Mouse (Mus musculus) liver, embryonic 12.5 days (tissue): Measurements from ENCODE around the gene Spata1. TPM values are rescaled to one million over a fixed set of nuclear protein-coding genes. Genes with fewer than 3 reads are reported as not detected.

ENCODE experiments used
- ATAC-seq: fragments of 200-750 bp; cut with Nextera tagmentation; 2 replicates; pipeline ENCODE4 v1.8.0; 2017; ENCODE audit warnings: moderate number of reproducible peaks, mild to moderate bottlenecking, moderate library complexity
- H3K27ac ChIP-seq: fragments of 300-500 bp; sonication (generic); 2 replicates; pipeline ENCODE4 v1.5.1; 2016; ENCODE audit warnings: mild to moderate bottlenecking
- H3K27me3 ChIP-seq: fragments of 300-500 bp; sonication (generic); replicated peaks from 2 replicates; pipeline ENCODE4 v1.6.1; 2016; ENCODE audit warnings: mild to moderate bottlenecking, moderate library complexity
- H3K36me3 ChIP-seq: fragments of 300-500 bp; sonication (generic); 2 replicates; pipeline ENCODE4 v1.6.1; 2016; ENCODE audit warnings: mild to moderate bottlenecking, moderate library complexity
- H3K4me1 ChIP-seq: fragments of 300-500 bp; sonication (generic); 2 replicates; pipeline ENCODE4 v1.6.1; 2016
- H3K4me2 ChIP-seq: fragments of 300-500 bp; sonication (generic); 2 replicates; pipeline ENCODE4 v1.6.1; 2016; ENCODE audit warnings: mild to moderate bottlenecking, moderate library complexity
- H3K4me3 ChIP-seq: fragments of 300-500 bp; sonication (generic); 2 replicates; pipeline ENCODE4 v1.5.1; 2016; ENCODE audit warnings: mild to moderate bottlenecking, moderate library complexity
- H3K9ac ChIP-seq: fragments of 300-500 bp; sonication (generic); 2 replicates; pipeline ENCODE4 v1.6.1; 2016; ENCODE audit warnings: mild to moderate bottlenecking, moderate library complexity
- H3K9me3 ChIP-seq: fragments of 300-500 bp; sonication (generic); replicated peaks from 2 replicates; pipeline ENCODE4 v1.6.1; 2016; ENCODE audit warnings: mild to moderate bottlenecking, moderate library complexity
- WGBS: fragments of 180-500 bp; shearing (Covaris S2); methylation state at CpG from one replicate; pipeline ENCODE4 v1.1.7; 2016; ENCODE audit not compliant: insufficient replicate concordance; 5-methylcytosine and 5-hydroxymethylcytosine counted together
- polyA plus RNA-seq: library from polyadenylated mRNA; unstranded; fragments of >200 nt; fragmentation: Nextera tagmentation; extraction: Ambion mirVana; gene quantifications from 2 replicates; pipeline ENCODE4 v1.2.1, GENCODE M21; 2016

Spata1 gene
- polyA plus RNA-seq, 1 experiment from 2014 or later, result 1.3 TPM

GRCm38 (mm10) chr3:146500003-146500809 is 653 bp upstream of the Spata1 start:
- Histone ChIP-seq H3K4me2 (peak overlapping the region; percentile 81), H3K4me3 (peak overlapping the region; percentile 92), H3K9ac (peak overlapping the region; percentile 95), H3K36me3 (peaks cover 34% of the 10 kb centered on the region), H3K27me3 (no peaks in the 10 kb centered on the region), H3K27ac (peak overlapping the region; percentile 96), H3K9me3 (no peaks in the 10 kb centered on the region), H3K4me1 (peaks cover 40% of the 10 kb centered on the region)
- 0% methylated on average over 55 of the region's 57 CpGs for WGBS
- ATAC-seq, result peak; percentile 55

GRCm38 (mm10) chr3:146498989-146499388 is 564 bp downstream of the Spata1 start:
- peak overlapping the region; percentile 92 for H3K4me3 ChIP-seq
- H3K4me1 ChIP-seq, result peaks cover 39% of the 10 kb centered on the region
- peaks cover 24% of the 10 kb centered on the region for H3K36me3 ChIP-seq
- peak overlapping the region; percentile 96 for H3K27ac ChIP-seq
- ATAC-seq, result no peak
- H3K9me3 ChIP-seq, result no peaks in the 10 kb centered on the region
- peak overlapping the region; percentile 95 for H3K9ac ChIP-seq
- H3K4me2 ChIP-seq, result peak overlapping the region; percentile 81
- 2% methylated on average over 13 of the region's 13 CpGs for WGBS
- no peaks in the 10 kb centered on the region for H3K27me3 ChIP-seq

- H3K9me3 ChIP-seq, result no peaks in the 10 kb centered on the region
- no peak overlapping the region for H3K9ac ChIP-seq
- no peak overlapping the region for H3K4me2 ChIP-seq
- H3K36me3 ChIP-seq, result no peaks in the 10 kb centered on the region
- no peak overlapping the region for H3K4me3 ChIP-seq
- H3K27me3 ChIP-seq, result no peaks in the 10 kb centered on the region
- no peak for ATAC-seq
- WGBS, result 84% methylated on average over 8 of the region's 8 CpGs
- peaks cover 11% of the 10 kb centered on the region for H3K4me1 ChIP-seq
- H3K27ac ChIP-seq, result no peak overlapping the region
Observed at GRCm38 (mm10) chr3:146494941-146495340, 4.6 kb downstream of the Spata1 start.

GRCm38 (mm10) chr3:146486464-146486863 is 13.1 kb downstream of the Spata1 start:
- no peaks in the 10 kb centered on the region for H3K27me3 ChIP-seq
- ATAC-seq, result no peak
- H3K36me3 ChIP-seq, result no peaks in the 10 kb centered on the region
- no peak overlapping the region for H3K9ac ChIP-seq
- no peaks in the 10 kb centered on the region for H3K9me3 ChIP-seq
- WGBS, result 67% methylated on average over 4 of the region's 4 CpGs
- no peak overlapping the region for H3K27ac ChIP-seq
- H3K4me2 ChIP-seq, result no peak overlapping the region
- no peak overlapping the region for H3K4me3 ChIP-seq
- H3K4me1 ChIP-seq, result peaks cover 3% of the 10 kb centered on the region; the same call in 1 of the 2 replicates

GRCm38 (mm10) chr3:146482044-146482443 is 17.5 kb downstream of the Spata1 start:
- no peak overlapping the region for H3K27ac ChIP-seq
- H3K9ac ChIP-seq, result no peak overlapping the region
- no peak overlapping the region for H3K4me3 ChIP-seq
- H3K36me3 ChIP-seq, result no peaks in the 10 kb centered on the region
- ATAC-seq, result no peak
- H3K4me2 ChIP-seq, result no peak overlapping the region
- WGBS, result 57% methylated on average over 2 of the region's 2 CpGs
- no peaks in the 10 kb centered on the region for H3K27me3 ChIP-seq
- H3K9me3 ChIP-seq, result no peaks in the 10 kb centered on the region
- H3K4me1 ChIP-seq, result no peaks in the 10 kb centered on the region

GRCm38 (mm10) chr3:146474428-146474827 is 25.1 kb downstream of the Spata1 start:
- H3K27ac ChIP-seq, result no peak overlapping the region
- H3K4me1 ChIP-seq, result no peaks in the 10 kb centered on the region
- no peaks in the 10 kb centered on the region for H3K27me3 ChIP-seq
- H3K9me3 ChIP-seq, result no peaks in the 10 kb centered on the region
- no peak overlapping the region for H3K9ac ChIP-seq
- no peaks in the 10 kb centered on the region for H3K36me3 ChIP-seq
- H3K4me3 ChIP-seq, result no peak overlapping the region
- ATAC-seq, result no peak
- WGBS, result 87% methylated on average over 3 of the region's 3 CpGs
- H3K4me2 ChIP-seq, result no peak overlapping the region

- Histone ChIP-seq H3K4me2 (no peak overlapping the region), H3K9ac (no peak overlapping the region), H3K27me3 (no peaks in the 10 kb centered on the region), H3K4me1 (no peaks in the 10 kb centered on the region), H3K27ac (no peak overlapping the region), H3K36me3 (no peaks in the 10 kb centered on the region), H3K9me3 (no peaks in the 10 kb centered on the region), H3K4me3 (no peak overlapping the region)
- no peak for ATAC-seq
Observed at GRCm38 (mm10) chr3:146473741-146474140, 25.8 kb downstream of the Spata1 start.

- Histone ChIP-seq H3K9me3 (no peaks in the 10 kb centered on the region), H3K27ac (no peak overlapping the region), H3K4me2 (no peak overlapping the region), H3K9ac (no peak overlapping the region), H3K4me1 (no peaks in the 10 kb centered on the region), H3K4me3 (no peak overlapping the region), H3K27me3 (no peaks in the 10 kb centered on the region), H3K36me3 (no peaks in the 10 kb centered on the region)
- no peak for ATAC-seq
- WGBS, result 68% methylated on average over 4 of the region's 4 CpGs
Observed at GRCm38 (mm10) chr3:146472657-146473056, 26.9 kb downstream of the Spata1 start.

- WGBS, result 58% methylated on average over 2 of the region's 2 CpGs
- ATAC-seq, result no peak
- H3K4me1 ChIP-seq, result no peaks in the 10 kb centered on the region
- no peaks in the 10 kb centered on the region for H3K9me3 ChIP-seq
- H3K9ac ChIP-seq, result no peak overlapping the region
- no peak overlapping the region for H3K27ac ChIP-seq
- no peak overlapping the region for H3K4me3 ChIP-seq
- no peaks in the 10 kb centered on the region for H3K36me3 ChIP-seq
- H3K27me3 ChIP-seq, result no peaks in the 10 kb centered on the region
- no peak overlapping the region for H3K4me2 ChIP-seq
Observed at GRCm38 (mm10) chr3:146469226-146469625, 30.3 kb downstream of the Spata1 start.

GRCm38 (mm10) chr3:146462939-146463338 is 36.6 kb downstream of the Spata1 start:
- H3K4me3 ChIP-seq, result no peak overlapping the region
- 51% methylated on average over 2 of the region's 2 CpGs for WGBS
- H3K9me3 ChIP-seq, result no peaks in the 10 kb centered on the region
- no peaks in the 10 kb centered on the region for H3K4me1 ChIP-seq
- no peaks in the 10 kb centered on the region for H3K27me3 ChIP-seq
- no peak for ATAC-seq
- H3K9ac ChIP-seq, result no peak overlapping the region
- no peak overlapping the region for H3K27ac ChIP-seq
- H3K36me3 ChIP-seq, result peaks cover 6% of the 10 kb centered on the region; the same call in 1 of the 2 replicates
- H3K4me2 ChIP-seq, result no peak overlapping the region

GRCm38 (mm10) chr3:146451375-146451774 is 48.2 kb downstream of the Spata1 start:
- Histone ChIP-seq H3K36me3 (peaks cover 7% of the 10 kb centered on the region), H3K9me3 (no peaks in the 10 kb centered on the region), H3K4me3 (no peak overlapping the region), H3K9ac (no peak overlapping the region; the same call in 1 of the 2 replicates), H3K4me2 (peak overlapping the region; percentile 80), H3K27ac (no peak overlapping the region), H3K27me3 (no peaks in the 10 kb centered on the region), H3K4me1 (peaks cover 35% of the 10 kb centered on the region)
- ATAC-seq, result no peak
- WGBS, result 80% methylated on average over 5 of the region's 5 CpGs

GRCm38 (mm10) chr3:146450371-146450841 is 49.1 kb downstream of the Spata1 start:
- peaks cover 33% of the 10 kb centered on the region for H3K4me1 ChIP-seq
- H3K4me2 ChIP-seq, result peak overlapping the region; percentile 80
- H3K36me3 ChIP-seq, result peaks cover 12% of the 10 kb centered on the region
- ATAC-seq, result peak; percentile 99
- H3K9me3 ChIP-seq, result no peaks in the 10 kb centered on the region; the same call in 1 of the 2 replicates
- H3K27me3 ChIP-seq, result no peaks in the 10 kb centered on the region
- H3K4me3 ChIP-seq, result peak overlapping the region; percentile 69
- peak overlapping the region; percentile 78 for H3K27ac ChIP-seq
- WGBS, result under 1% methylated on average over 29 of the region's 29 CpGs
- peak overlapping the region; percentile 80 for H3K9ac ChIP-seq
